Mouse (Mus musculus) monocyte, adult 5-6 weeks (primary cell): ENCODE results near the gene Lmod3. TPM values are rescaled to one million over a fixed set of nuclear protein-coding genes. Genes with fewer than 3 reads are reported as not detected.
A peak's percentile ranks its signal among the peaks of the same experiment; 100 is the strongest.

Experiments
- ATAC-seq: fragments of 153-309, 156-312 bp; replicated peaks from 2 replicates; pipeline ENCODE4 v1.8.0; 2017; ENCODE audit warnings: mild to moderate bottlenecking; ENCODE audit not compliant: low TSS enrichment, insufficient number of reproducible peaks, severe bottlenecking, poor library complexity, low FRiP score
- total RNA-seq: library from RNA; stranded (forward); fragments of 200-1000, 200-491, 200-594 nt; gene quantifications from 3 replicates; pipeline ENCODE4 v1.2.3, GENCODE M21; 2017

Lmod3 gene
- total RNA-seq, 1 experiment from 2014 or later = not detected

DNA sequence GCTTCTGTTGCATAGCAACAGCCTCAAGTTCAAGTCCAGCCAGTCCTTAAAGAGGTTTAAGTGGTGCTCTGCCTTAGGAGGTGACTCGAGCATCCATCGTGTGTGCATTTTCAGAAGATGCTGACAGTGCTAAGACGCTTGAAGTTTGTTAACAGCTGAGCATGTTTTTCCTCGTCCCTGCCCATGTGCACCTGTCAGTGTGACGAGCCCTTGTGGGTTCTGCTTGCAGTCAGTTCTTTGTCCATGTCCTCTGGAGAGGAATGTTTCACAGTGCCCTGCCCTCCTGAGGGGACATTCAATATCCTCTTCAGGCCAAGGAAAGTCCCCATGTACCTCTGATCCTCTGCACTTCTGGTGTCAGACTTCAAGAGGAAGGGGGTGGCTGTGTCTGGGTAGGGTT lies 12.5 kb downstream of the Lmod3 start:
- ATAC-seq = no peak

DNA sequence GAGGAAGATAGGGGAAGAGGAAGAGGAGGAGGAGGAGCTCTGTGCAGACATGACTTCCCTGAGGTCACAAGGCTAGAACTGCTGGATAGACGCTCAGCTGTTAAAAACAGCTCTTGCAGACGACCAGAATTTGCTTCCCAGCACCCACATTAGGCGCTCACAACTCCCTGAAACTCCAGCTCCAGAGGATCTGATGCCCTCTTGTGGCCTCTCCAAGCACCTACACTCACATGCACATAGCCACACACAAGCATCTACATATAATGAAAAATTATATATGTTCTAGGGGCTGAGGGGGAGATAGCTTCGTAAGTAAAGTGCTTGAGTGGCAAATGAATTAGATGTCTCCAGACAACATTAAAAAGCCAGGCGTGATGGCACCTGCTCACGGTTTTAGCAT lies 13.2 kb downstream of the Lmod3 start:
- ATAC-seq = no peak

DNA sequence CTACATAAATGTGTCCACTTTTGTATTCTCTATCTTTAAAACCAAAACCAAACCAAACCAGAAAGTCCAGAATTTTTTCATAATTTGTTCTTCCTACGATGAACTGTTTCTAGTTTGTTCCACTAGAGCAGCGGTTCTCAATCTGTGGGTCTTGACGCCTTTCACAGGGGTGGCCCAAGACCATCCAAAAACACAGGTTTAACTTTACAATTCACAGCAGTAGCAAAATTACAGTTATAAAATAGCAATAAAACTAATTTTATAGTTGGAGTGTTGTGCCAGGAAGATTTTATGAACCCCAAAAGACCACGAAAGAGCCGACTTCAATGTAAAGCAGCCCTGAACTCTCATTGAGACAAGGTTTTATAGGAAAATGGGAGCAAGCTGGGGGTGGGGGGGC lies 16.5 kb downstream of the Lmod3 start:
- ATAC-seq = no peak

DNA sequence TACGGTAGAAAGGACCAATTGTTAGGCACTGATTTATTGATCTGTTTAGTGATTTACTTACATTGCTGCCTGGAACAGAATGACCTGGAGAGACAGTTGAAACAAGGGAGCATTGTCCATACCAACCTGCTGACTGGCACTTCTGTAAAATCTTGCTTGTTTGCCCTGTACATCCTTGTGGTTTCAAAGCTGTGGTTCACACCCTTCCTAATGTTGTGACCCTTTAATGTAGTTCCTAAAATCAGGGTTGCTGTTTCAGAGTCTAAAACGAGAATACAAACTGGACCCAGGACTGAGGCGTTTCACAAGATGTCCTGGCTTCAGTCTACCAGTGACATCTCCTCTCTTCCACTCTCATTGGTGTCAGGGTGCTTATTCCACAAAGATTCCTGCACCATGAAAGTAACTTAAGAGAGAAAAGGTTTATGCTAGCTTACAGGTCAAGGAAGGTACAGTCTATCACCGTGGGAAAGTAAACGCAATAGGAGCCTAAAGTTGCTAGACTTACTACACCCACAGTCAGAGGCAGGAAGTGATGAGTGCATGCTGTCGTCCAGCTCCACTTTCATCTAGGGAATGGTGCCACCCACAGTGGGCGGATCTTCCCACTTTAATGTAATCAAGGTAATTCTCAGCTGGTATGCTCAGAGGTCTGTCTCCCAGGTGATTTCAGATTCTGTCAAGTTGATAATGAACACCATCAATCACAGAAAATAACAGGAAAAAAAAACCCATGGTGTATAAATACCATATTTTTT lies 17.5 kb downstream of the Lmod3 start:
- ATAC-seq = peak; percentile 84

DNA sequence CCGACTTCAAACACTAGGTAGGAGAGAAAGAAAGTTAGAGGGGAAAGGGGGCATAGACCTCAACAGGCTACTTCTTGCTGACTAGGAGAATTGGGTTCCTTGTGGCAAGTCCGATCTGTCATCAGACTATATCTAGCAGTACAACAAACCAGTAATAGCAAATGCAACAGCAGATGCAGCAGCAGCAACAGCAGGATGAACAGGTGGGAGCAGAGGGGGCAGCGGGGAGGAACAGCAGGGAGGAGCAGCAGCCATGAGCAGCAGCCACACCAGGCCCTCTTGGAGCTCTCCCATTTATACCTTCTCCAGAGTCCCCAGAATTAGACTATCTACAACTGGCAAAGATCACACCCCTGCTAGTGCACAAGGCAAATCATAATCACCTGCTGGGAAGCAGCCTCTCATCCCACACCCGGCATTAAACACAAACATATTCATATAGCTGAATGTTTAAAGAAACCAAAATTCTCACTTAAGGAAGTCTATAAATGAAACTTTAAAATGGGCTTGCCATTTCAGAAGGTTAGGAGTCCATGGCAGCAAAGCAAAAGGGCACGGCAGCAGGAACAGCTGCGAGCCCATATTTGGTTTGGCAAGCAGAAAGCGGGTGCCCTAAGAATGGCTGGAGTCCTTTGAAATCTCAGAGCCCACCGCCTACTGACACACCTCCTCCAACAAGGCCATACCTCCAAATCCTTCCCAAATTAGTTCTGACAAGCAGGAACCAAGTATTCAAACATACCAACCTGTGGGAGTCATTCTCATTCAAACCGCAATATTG lies 25.3 kb downstream of the Lmod3 start:
- ATAC-seq = no peak

DNA sequence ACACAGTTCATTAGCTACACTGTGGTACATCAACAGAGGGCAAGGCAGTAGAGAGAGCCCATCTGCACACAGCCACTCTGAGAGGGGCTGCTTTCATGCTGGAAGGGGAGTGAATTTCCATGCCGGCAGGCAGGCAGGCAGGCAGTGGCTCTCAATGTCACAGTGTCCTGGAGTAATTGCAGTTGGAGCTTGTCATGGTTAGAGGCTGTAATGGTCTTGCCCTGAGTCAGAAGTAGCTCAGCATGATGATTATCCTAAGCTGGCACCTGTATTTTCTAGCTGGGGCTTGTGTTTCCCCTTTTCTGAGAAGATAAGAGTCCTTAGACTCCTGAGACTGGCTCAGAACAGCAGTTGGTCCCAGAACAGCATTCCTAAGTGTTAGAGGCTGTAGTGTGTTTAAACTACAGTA lies 26.5 kb downstream of the Lmod3 start:
- ATAC-seq = no peak

DNA sequence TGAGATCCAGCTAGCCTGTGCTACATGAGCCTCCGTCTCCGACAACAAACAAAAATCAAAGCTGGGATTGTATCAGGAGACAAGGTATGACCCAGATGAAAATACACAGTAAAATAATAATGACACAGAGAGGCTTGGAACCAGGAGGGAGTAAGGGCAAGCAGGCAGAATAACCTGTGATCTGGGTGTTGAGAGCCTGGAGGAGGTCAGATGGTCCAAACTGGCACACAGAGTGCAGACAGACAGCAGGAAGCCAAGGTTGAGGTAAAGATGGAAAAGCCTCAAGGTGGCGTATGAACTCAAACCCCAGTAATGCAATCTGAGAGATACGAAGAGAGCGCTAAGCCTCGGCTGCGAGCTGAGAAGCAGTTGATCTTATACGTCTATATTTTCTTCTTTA lies 28.1 kb downstream of the Lmod3 start:
- ATAC-seq = no peak

DNA sequence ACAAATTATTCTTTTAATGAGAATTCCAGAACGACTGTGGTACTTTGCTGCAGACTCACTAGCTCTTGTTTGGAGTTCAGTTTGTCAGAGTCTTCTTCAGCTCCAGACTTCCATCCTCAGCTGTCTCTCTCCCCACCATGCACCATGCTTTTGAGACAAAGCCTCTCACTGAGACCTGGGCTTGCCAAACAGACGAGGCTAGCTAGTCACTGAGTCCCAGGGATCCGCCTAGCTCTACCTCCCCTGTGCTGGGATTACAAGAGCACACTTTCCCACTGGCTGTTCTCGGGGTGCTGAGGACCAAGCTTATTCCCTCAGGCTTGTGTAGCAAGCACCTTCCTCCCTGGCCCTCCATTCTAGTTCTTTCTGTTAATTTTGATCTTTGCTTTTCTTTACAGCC lies 29.0 kb downstream of the Lmod3 start:
- ATAC-seq = no peak

DNA sequence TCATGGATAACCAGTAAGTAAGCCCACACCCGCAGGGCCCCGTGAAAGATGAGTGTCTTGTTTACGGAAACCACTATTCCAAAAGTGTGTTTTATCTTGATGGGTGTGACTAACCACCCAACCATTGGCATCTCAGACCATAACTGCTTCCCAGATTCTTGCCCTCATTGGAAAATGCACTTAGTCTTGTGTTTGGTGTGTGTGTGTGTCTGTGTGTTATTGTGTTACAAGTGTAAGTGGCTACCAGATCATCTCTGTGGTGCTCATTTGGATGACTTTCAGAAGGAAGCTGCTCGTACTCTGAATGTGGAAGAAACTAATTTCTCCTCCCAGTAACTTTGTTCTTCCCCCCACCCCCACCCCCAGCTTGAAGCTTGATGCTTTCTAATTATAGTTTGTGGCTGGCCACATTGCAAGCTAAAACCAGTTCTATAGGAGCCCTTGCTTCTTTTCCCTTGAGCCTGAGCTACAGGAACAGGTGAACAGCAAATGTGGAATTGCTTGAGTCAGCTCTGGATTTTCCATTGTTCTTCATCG lies 29.6 kb downstream of the Lmod3 start:
- ATAC-seq = peak; percentile 13; the same call in 1 of the 2 replicates

DNA sequence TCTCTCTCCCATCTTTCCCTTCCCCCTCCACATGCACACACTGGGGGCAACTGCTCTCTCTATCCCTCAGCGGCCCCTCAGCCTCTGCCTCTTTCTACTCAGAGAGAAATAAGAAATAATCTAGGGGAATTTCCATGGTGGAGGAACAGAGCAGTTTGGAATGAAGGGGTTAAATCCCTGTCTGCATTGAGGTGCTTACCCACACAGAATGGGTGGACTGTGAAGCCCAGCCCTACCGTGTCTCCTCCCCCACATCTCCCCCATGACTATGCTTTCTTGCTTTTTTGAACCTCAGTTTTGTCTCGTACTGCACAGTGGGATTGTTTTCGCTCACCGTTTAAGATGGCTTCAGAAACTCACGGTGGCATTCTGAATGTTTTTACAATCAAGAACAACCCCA lies 30.2 kb downstream of the Lmod3 start:
- no peak for ATAC-seq

DNA sequence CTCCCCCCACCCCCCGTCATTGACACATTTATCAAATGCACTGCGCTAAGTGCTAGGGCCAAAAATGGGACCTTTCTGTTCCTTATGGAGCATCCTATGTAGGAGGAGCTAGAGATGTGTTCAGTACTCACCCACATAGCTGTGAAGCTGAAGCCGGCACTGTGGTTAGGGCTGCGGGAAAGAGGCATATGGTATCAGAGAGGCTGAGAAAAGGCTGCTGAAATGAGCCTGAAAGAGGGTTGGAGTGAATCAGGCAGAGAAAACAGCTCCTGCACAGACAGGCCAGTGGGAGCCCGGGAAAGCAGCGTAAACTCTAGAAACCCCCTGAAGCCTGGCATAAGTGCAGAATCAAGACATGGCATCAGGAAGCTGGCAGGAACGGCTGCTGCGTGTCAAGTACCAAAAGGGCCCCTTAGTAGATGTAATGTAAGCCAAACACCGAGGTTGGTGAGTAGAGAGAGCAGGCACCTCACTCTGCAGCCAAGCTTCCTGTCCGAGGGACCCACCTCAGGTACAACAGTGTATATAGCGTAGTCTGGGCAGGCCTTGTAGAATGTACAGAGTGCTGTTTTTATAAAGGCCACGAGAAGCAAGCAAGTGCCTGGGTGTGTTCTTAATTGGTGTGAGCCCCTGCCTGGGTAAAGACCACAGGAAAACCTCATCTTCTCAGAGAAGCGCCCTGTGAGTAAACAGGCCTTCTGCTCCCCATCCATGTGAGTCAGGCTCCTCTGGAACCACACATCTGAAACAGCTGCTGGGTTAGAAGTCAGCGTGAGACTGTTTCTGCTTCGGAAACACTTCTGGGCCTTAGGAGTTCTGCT lies 31.1 kb downstream of the Lmod3 start:
- peak; percentile 48 for ATAC-seq

DNA sequence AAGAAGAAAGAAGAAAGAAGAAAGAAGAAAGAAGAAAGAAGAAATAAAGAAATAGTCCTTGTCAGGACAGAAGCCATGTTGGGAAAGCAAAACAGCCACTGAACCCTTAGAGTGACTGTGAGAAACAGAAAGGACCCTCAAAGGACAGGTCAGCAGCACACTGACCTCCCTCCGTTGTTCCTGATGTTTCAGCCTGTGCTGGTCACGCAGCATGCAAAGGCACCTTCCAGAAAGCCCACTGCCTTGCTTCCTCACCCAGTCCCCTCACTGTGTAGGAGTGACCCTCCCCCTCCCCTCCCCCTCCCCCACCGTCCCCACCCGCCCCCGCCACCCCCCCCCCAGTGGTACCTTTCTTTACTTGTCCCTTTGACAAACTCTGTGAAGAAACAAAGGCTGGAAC lies 31.9 kb downstream of the Lmod3 start:
- no peak for ATAC-seq

DNA sequence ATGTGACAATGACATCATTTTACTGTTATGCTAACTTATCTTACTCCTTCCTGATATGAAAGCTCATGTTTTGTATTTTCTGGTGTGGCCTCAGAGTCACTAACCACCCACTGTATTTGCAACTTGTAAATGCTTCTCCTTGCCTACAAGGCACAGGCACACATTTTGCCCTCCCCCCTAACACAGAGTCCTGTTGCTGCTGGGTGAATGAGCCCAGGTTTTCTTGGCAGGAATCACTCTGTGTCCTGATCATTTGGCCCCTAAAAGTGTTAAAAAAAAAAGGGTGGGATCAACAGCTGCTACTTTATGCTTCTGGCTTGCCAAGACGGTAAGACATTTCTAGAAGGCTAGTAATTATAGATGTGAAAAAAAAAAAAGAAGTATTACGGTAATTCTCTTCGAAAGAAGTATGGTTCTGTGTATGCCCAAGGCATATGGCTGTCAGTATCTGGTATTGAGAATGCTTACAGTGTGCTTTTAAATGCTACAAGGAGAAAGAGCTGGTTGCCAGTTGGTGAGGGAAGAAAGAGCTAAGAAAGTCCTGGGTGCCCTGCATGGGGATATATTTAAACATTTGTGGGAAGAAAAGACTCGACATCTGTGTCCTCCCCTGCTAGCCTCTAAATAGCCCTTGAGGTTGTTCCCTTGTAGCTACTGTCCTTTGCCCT lies 36.3 kb downstream of the Lmod3 start:
- ATAC-seq = no peak

DNA sequence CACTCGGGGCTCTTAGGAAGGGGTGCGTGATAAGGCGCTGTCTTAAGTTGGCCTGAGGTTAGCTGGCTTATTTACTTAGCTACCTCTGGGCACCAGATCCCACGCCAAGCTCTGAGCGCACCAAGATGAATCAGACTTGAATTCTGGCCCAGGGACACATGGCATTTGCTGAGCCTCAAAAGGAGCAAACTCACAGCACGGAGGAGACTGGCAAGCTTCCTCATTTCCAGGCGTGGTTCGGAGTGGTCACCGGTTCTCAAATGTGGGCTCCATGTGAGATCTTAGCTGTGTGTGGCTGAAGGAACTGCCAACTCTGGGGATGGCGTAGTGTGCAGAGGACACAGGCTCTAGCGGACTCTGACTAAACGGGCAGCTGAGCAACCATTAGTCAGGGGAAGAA lies 40.6 kb downstream of the Lmod3 start:
- ATAC-seq = peak; percentile 62

DNA sequence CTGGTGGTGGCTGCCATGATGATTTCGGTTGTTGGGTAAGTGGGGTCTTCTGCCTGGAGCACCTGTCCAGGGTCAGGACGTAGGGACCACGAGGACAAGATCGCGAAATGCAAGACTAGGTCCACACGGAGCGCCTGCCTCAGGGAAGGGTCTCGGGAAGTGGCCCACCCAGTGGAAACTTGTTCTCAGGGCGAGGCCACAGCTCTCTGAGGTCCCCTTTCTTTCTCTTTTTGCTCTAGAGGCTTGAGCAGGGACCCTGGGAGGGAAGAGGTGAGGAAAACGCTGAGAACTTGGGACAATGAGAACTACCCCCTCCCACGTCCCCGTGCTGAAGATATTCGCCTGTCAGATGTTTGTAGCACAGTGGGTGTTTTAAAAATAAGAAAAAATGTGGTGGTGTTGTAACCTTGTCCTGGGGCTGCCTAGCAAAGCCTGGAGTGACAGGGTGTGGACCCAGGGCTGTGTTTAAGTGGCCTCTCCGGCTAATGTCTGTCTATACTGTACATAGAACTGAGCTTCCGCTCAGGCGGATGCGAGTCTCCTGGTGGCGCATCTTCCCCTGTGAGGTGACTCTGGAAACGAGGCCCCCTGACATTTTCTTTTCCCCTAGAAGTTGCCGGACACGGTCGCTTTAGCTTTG lies 41.5 kb downstream of the Lmod3 start:
- 0 out of 2 replicates have a peak, but pooled peaks have one; percentile 32 for ATAC-seq

DNA sequence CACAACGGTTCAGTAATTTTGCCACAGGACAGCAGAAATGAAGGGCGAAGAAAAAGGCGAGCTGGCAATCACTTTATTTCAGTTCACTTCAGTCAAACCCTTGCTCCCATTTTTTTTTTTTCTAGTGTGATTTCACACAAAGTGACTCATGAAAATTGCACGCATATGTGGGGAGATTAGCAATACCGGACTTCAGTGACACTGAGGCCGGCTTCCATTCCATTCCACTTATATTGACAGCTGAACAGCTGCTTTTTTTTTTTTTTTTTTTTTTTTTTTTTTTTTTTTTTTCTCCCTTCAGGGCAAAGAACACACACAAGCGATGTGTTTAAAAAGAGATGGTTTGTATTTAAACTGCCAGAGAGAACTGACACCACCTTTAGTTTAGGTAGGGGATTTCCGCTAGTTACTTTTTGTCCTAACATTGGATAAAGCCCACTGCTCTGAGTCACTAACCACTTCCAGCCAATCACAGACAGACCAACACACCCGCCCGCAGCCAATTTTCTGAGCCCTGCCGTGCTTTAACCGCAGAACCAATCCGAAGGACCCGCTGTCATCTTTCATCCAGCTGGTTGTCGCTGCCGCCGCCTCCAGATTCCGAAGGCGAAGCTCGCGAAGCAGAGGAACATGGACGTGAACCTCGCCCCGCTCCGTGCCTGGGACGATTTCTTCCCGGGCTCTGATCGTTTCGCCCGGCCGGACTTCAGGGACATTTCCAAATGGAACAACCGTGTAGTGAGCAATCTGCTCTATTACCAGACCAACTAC lies 42.2 kb downstream of the Lmod3 start, which contains the start of gene Arl6ip5:
Gene Arl6ip5 (plus strand): TSS at position 499 of the 771 bp plus-strand sequence.
- ATAC-seq = peak; percentile 85

DNA sequence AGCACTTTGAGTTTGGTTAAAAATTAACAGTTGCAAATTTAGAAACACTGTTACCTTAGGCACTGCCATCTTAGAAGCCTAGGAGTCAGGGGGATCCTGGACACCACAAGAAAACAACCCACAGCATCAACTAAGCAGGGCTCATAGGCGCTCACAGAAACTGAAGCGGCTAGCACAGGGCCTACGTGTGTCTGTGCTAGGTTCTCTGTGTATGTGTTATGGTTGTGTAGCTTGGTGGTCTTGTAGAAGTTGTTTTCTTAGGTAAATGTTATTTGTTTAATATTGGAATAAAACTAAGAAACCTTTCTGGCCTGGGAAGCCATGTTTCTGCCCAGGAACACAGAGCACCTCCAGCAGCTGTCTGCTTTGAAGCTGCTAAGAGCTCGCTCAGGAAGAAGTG lies 42.8 kb downstream of the Lmod3 start:
- no peak for ATAC-seq
